Mouse (Mus musculus): ENCODE results near the gene Lcor.

DNA sequence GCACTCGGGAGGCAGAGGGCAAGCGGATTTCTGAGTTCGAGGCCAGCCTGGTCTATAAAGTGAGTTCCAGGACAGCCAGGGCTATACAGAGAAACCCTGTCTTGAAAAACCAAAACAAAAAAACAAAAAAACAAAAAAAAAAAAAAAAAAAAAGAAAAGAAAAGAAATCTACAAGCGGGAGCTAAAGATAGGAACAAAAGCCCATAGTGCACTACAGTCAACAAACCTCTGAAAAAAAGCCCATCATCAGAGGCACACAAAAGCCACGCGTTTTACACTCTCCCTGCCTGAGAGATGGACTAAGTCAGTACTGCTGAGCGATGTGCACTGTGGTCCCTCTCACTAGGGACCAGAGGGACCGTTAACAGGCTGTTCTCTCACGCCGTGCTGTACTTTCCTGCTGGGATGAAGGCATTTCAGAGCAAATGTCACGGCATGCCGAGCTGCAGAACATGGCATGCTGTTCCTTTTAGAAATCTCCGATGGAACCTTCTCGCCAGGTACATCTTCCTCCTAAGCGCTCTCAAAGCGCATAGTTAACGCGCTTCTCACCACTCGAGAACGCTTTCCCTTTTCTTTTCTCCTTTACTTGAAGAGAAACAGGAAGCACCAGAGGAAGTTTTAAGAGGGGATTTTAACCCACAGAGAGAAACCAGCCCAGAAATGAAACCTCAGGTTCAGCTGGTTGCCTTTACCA is 40.4 kb upstream of the Lcor start:
- no peak for TF ChIP-seq CTCF (IDR thresholded peaks at IDR 0.05; ENCODE audit: extremely low read depth, insufficient read depth, low read length)
- no peak for TF ChIP-seq POLR2A (IDR thresholded peaks at IDR 0.05; ENCODE audit: extremely low read depth, insufficient read depth, low read length)

Data from cortical plate, adult 2 months (tissue).